Mouse (Mus musculus): ENCODE results near the gene Bod1l. TPM values are rescaled to one million over a fixed set of nuclear protein-coding genes. Genes with fewer than 3 reads are reported as not detected.

The Bod1l gene
- polyA plus RNA-seq, 1 experiment from 2014 or later = 25.1 TPM

DNA sequence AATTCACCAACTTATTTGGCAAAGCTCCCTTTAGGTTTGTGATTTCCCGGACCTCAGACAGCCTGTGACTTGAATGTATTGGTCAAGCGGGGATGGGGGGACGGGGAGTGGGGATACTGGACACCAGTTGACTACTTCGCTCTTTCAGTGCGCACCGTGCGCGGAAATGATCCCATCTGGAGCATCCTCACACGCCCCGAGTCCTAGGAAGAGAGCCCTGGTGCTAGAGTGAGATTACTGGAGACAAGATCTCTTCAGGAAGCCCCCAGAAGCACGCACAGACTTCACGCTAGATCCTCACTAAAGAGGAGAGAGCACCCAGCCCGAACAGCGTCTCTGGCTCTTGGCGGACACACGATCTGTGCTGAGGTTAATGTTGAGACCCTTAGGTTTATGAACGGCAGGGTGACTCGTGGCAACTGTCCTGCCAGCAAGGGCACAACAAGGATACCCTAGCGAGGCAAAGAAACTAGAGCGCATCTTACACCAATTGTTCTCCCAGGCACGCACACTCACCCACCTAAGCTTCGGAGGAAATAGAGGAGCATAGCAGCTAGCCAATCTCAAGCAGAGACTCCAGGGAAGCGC is 88.6 kb downstream of the Bod1l start:
- Histone ChIP-seq H3K36me3 (ENCODE audit: control insufficient read depth, insufficient read depth, low read length) (no peaks in the 10 kb centered on the region), H3K9ac (ENCODE audit: low read depth, low read length) (no peak overlapping the region), H3K27me3 (replicated peaks; ENCODE audit: control insufficient read depth, insufficient read depth, low read length) (peaks cover 71% of the 10 kb centered on the region), H3K27ac (ENCODE audit: low read depth, low read length) (no peak overlapping the region), H3K9me3 (ENCODE audit: control insufficient read depth, low read length) (no peaks in the 10 kb centered on the region), H3K4me3 (ENCODE audit: low read length) (no peak overlapping the region), H3K4me1 (ENCODE audit: control insufficient read depth, insufficient read depth, low read depth, low read length) (no peaks in the 10 kb centered on the region), H3K4me2 (ENCODE audit: low read length) (no peak overlapping the region)
- no peak for ATAC-seq
- WGBS = 3% methylated on average over 23 of the region's 23 CpGs

DNA sequence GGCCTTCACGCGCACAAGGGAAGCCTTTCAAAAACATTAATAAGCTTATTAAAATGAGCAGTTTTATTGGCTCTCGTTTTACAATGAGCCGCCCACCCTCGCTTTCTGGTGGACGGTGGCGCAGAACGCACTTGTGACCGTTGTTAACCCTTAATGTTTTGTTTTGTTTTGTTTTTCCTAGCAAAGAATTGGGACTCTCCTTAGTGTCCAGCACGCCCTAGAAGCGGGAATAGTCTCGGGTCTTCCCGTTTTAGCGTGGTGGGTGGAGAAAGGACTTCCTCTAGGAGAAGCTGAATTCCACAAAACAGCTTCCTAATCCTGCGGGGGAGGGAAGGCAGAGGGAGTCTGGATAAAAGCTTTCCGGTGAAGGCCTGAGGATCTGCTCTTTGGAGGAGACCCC is 89.3 kb downstream of the Bod1l start:
- peak overlapping the region; percentile 27; the same call in 1 of the 2 replicates for H3K4me2 ChIP-seq (ENCODE audit: low read length)
- no peak overlapping the region for H3K4me3 ChIP-seq (ENCODE audit: low read length)
- under 1% methylated on average over 16 of the region's 16 CpGs for WGBS
- no peak overlapping the region for H3K27ac ChIP-seq (ENCODE audit: low read depth, low read length)
- no peaks in the 10 kb centered on the region for H3K9me3 ChIP-seq (ENCODE audit: control insufficient read depth, low read length)
- ATAC-seq = no peak
- H3K27me3 ChIP-seq (replicated peaks; ENCODE audit: control insufficient read depth, insufficient read depth, low read length) = peaks cover 77% of the 10 kb centered on the region
- no peaks in the 10 kb centered on the region for H3K36me3 ChIP-seq (ENCODE audit: control insufficient read depth, insufficient read depth, low read length)
- no peak overlapping the region for H3K9ac ChIP-seq (ENCODE audit: low read depth, low read length)
- H3K4me1 ChIP-seq (ENCODE audit: control insufficient read depth, insufficient read depth, low read depth, low read length) = no peaks in the 10 kb centered on the region

GRCm38 (mm10) chr5:41754226-41754775 is 89.8 kb downstream of the Bod1l start:
- Histone ChIP-seq H3K4me1 (ENCODE audit: control insufficient read depth, insufficient read depth, low read depth, low read length) (no peaks in the 10 kb centered on the region), H3K27me3 (replicated peaks; ENCODE audit: control insufficient read depth, insufficient read depth, low read length) (peaks cover 81% of the 10 kb centered on the region), H3K9me3 (ENCODE audit: control insufficient read depth, low read length) (no peaks in the 10 kb centered on the region), H3K36me3 (ENCODE audit: control insufficient read depth, insufficient read depth, low read length) (no peaks in the 10 kb centered on the region), H3K27ac (ENCODE audit: low read depth, low read length) (no peak overlapping the region), H3K4me2 (ENCODE audit: low read length) (peak overlapping the region; percentile 27; the same call in 1 of the 2 replicates), H3K9ac (ENCODE audit: low read depth, low read length) (no peak overlapping the region), H3K4me3 (ENCODE audit: low read length) (no peak overlapping the region)
- ATAC-seq = no peak
- WGBS = 0% methylated on average over 17 of the region's 17 CpGs

- no peaks in the 10 kb centered on the region for H3K36me3 ChIP-seq (ENCODE audit: control insufficient read depth, insufficient read depth, low read length)
- H3K4me1 ChIP-seq (ENCODE audit: control insufficient read depth, insufficient read depth, low read depth, low read length) = no peaks in the 10 kb centered on the region
- no peak overlapping the region for H3K27ac ChIP-seq (ENCODE audit: low read depth, low read length)
- H3K4me3 ChIP-seq (ENCODE audit: low read length) = no peak overlapping the region
- H3K4me2 ChIP-seq (ENCODE audit: low read length) = no peak overlapping the region
- no peak for ATAC-seq
- 29% methylated on average over 4 of the region's 4 CpGs for WGBS
- H3K27me3 ChIP-seq (replicated peaks; ENCODE audit: control insufficient read depth, insufficient read depth, low read length) = peaks cover 86% of the 10 kb centered on the region
- no peaks in the 10 kb centered on the region for H3K9me3 ChIP-seq (ENCODE audit: control insufficient read depth, low read length)
- H3K9ac ChIP-seq (ENCODE audit: low read depth, low read length) = no peak overlapping the region
These were observed 91.4 kb downstream of the Bod1l start for GRCm38 (mm10) chr5:41752721-41753120.

- peaks cover 65% of the 10 kb centered on the region for H3K27me3 ChIP-seq (replicated peaks; ENCODE audit: control insufficient read depth, insufficient read depth, low read length)
- no peaks in the 10 kb centered on the region for H3K9me3 ChIP-seq (ENCODE audit: control insufficient read depth, low read length)
- 4% methylated on average over 12 of the region's 15 CpGs for WGBS
- H3K36me3 ChIP-seq (ENCODE audit: control insufficient read depth, insufficient read depth, low read length) = no peaks in the 10 kb centered on the region
- no peak for ATAC-seq
- no peaks in the 10 kb centered on the region for H3K4me1 ChIP-seq (ENCODE audit: control insufficient read depth, insufficient read depth, low read depth, low read length)
- no peak overlapping the region for H3K27ac ChIP-seq (ENCODE audit: low read depth, low read length)
- H3K4me3 ChIP-seq (ENCODE audit: low read length) = no peak overlapping the region
- H3K4me2 ChIP-seq (ENCODE audit: low read length) = no peak overlapping the region
- no peak overlapping the region for H3K9ac ChIP-seq (ENCODE audit: low read depth, low read length)
These were observed 99.0 kb downstream of the Bod1l start for GRCm38 (mm10) chr5:41744898-41745780.

DNA sequence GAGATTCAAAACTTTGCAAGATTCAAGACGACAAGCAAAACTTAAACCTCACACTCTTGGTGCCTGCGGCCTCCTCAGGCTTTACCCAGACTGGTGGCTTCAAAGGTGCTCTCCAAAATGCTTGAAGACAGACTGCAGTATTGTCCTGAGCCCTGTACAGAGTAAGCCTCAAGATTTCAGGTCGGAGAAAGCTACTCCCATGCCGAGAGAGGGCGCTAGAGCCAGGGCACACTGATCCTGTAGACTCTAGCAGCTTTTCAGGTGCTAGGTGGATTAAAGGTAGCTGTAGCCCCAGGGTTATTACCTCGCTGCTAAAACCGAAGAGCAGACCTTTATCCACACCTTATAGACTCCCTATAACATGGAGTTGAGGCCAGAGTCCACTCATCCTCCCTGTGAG is 99.9 kb downstream of the Bod1l start:
- Histone ChIP-seq H3K4me2 (ENCODE audit: low read length) (no peak overlapping the region), H3K9ac (ENCODE audit: low read depth, low read length) (no peak overlapping the region), H3K36me3 (ENCODE audit: control insufficient read depth, insufficient read depth, low read length) (no peaks in the 10 kb centered on the region), H3K27ac (ENCODE audit: low read depth, low read length) (no peak overlapping the region), H3K4me1 (ENCODE audit: control insufficient read depth, insufficient read depth, low read depth, low read length) (no peaks in the 10 kb centered on the region), H3K9me3 (ENCODE audit: control insufficient read depth, low read length) (no peaks in the 10 kb centered on the region), H3K4me3 (ENCODE audit: low read length) (no peak overlapping the region), H3K27me3 (replicated peaks; ENCODE audit: control insufficient read depth, insufficient read depth, low read length) (peaks cover 56% of the 10 kb centered on the region)
- ATAC-seq = no peak
- WGBS = 11% methylated on average over 7 of the region's 7 CpGs

DNA sequence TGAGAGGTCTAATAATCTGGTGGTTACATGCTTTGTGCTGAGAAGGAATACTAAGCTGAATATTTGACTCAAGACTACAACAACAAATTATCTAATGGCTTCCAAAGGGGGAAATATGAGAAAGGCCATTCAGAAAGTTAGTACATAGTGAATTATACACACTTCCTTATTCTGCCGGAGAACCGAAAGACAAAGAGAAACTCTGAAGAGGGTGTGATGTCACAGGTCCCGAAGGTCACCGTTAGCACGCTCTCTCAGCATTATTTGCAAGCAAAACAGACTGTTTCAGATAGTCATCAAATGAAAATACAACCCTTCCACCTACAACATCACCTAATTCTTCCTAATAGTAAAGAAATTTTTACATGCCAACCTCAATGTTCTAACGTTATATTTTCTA is 105.3 kb downstream of the Bod1l start:
- Histone ChIP-seq H3K4me1 (ENCODE audit: control insufficient read depth, insufficient read depth, low read depth, low read length) (no peaks in the 10 kb centered on the region), H3K36me3 (ENCODE audit: control insufficient read depth, insufficient read depth, low read length) (no peaks in the 10 kb centered on the region), H3K9me3 (ENCODE audit: control insufficient read depth, low read length) (no peaks in the 10 kb centered on the region), H3K4me2 (ENCODE audit: low read length) (no peak overlapping the region), H3K27ac (ENCODE audit: low read depth, low read length) (no peak overlapping the region), H3K27me3 (replicated peaks; ENCODE audit: control insufficient read depth, insufficient read depth, low read length) (peaks cover 6% of the 10 kb centered on the region), H3K9ac (ENCODE audit: low read depth, low read length) (no peak overlapping the region), H3K4me3 (ENCODE audit: low read length) (no peak overlapping the region)
- 80% methylated on average over 6 of the region's 6 CpGs for WGBS
- no peak for ATAC-seq
